Mouse (Mus musculus) bone marrow, adult 2 months (tissue): ENCODE results near the gene Gm17606.

Source experiments
- CTCF ChIP-seq: fragments of 200-500 bp; IDR thresholded peaks from 2 replicates; pipeline ENCODE4 v1.5.1; 2011; ENCODE audit warnings: low read length, control low read depth; ENCODE audit not compliant: control insufficient read depth, insufficient read depth
- POLR2A ChIP-seq: fragments of 200-500 bp; IDR thresholded peaks from 2 replicates; pipeline ENCODE4 v1.6.1; 2011; ENCODE audit warnings: low read depth, mild to moderate bottlenecking, control low read depth, low read length, borderline replicate concordance; ENCODE audit not compliant: control insufficient read depth

GRCm38 (mm10) chr14:54594055-54594454, 46.7 kb upstream of the Gm17606 start:
- peak; percentile 36; the same call in 1 of the 2 replicates for TF ChIP-seq CTCF
- no peak for TF ChIP-seq POLR2A
